16 mouse cellular contexts compared by ENCODE assay signal in the genomic region with DNA sequence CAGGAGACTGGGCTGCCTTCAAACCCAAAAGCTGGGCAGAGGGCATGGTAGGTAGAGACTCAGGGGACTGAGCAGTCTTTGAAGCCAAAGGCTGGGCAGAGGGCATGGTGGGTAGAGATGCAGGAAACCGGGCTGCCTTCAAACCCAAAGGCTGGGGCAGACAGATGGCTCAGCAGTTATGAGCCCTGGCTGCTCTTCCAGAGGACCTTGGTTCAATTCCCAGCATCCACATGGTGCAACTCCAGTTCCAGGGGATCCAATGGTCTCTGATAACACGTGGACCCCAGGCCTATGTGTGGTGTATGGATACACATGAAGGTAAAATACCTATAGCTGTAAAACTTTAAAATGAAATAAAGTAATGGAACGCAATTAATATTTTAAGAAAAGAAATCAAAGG.
"Had no signal": no experiment of that assay in that cellular context is flagged by ENCODE, and none has a peak within 500 bp of the region (broad histone marks: within the 10 kb centered on the region; RNA-seq: fewer than 3 reads in every experiment).

No protein-coding gene starts in this region.

- DNase-seq: heart, postnatal 10 days; heart, postnatal 14 days; heart, postnatal 36 days; heart, postnatal 4 days; kidney, adult 11 months; kidney, adult 18-20 months; kidney, adult 2 months; kidney, adult 8-10 months; kidney, adult 9 months; kidney, postnatal 10 days; kidney, postnatal 14 days; kidney, postnatal 25 days; kidney, postnatal 36 days; kidney, postnatal 4 days; layer of hippocampus, adult 9-11 months; layer of hippocampus, postnatal 36 days had no signal
